Mouse (Mus musculus) urinary bladder, postnatal 14 days (tissue): ENCODE data around the gene Abhd12b.
A peak's percentile ranks its signal among the peaks of the same experiment; 100 is the strongest.

Source experiments
- DNase-seq: peaks from one replicate; pipeline ENCODE4 v3.0.0; 2021; ENCODE audit warnings: low spot score

The Abhd12b gene

DNA sequence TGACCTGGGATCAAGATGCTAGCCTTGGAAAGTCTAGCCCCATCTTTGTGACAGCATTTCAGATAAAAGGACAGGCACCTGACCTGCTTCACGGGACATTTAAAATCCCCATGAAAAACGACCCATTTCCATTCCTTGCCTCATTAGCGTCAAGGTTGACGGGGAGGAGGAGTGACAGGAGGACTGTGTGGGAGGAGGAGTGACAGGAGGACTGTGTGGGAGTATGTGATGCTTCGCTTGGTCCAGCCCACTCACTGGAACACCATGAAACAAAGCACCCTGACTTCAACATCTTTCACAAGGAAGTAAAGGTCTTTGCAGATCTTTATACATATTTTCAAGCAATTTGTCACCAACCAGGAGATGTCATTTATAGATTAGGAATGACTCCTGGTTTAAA lies 54.3 kb downstream of the Abhd12b start:
- DNase-seq: no peak

DNA sequence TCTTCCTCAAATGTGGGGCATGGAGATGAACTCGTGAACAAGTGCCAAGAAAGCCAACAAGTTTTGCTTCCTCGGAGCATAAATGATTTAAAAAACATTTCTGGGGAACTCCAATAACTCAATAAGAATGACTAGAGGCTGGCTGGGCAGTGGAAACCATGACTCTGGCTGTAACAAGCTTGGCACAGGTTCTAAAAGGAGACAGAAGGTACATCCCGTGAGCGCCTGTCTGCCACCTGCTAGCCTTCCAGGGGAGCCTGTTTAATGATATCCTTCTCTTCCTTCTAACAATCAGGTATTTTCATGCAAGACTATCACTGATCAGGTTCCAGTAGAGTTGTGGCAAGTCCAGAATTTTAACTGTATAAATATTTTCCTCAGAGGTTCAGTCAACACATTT lies 58.6 kb downstream of the Abhd12b start:
- DNase-seq: no peak

DNA sequence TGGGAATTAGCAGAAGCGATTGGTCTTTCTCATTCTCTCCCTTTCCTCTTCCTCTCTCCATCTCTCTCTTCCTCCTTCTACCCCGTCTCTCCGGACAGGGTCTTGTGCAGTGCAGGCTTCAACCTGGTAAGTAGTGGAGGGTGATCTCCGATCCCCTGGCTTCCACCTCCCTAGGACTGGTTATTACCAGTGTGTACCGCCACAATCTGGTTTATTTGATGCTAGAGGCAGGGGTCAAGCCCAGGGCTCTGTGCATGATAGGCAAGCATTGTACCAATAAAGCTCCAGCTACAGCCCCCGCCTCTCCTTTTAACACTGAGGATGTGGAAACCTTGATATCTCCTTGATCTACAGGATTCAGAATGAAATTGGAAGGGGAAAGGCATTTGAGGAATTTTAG lies 59.7 kb downstream of the Abhd12b start:
- no peak for DNase-seq

DNA sequence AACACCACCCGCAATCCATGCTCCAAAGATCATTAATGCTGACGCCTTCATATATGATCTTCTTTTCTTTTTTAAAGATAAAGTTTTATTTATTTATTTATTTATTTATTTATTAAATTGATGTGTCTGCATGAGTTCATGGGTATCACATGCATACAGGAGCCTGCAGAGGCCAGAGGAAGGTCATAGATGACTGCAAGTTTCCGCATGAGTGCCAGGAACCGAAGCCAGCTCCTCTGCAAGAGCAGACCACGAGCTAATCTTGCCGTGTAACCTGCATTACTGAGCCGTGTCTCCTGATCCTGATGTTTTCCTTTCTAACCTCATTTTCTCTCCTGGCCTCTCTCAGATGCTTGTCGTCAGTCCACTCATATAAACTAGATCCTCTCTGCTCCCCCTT lies 60.3 kb downstream of the Abhd12b start:
- no peak for DNase-seq

DNA sequence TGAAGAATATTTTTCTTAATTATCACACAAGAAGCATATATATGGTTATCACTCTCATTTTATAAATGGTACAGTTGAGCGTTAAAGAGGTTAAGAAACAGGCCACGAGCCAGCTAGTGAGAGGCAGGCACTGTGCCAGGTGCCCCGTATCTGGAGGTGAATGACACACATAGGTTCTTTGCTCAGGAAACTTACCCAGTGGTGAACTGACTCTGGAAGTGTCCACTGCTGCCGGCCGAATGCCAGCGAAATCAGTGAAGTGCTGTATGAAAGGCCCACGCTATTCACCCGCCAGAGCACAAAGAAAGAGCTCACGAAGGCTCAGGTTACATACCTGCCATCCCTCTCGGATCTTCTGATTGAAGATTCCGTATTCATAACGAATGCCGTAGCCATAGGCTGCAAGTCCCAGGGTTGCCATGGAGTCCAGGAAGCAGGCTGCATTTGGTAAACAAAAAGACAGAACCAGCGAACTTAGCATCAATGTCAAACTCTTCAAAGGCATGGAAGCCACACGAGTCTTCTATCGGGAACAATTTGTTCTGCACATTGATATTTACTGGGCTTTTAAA lies 62.4 kb downstream of the Abhd12b start:
- DNase-seq: no peak

DNA sequence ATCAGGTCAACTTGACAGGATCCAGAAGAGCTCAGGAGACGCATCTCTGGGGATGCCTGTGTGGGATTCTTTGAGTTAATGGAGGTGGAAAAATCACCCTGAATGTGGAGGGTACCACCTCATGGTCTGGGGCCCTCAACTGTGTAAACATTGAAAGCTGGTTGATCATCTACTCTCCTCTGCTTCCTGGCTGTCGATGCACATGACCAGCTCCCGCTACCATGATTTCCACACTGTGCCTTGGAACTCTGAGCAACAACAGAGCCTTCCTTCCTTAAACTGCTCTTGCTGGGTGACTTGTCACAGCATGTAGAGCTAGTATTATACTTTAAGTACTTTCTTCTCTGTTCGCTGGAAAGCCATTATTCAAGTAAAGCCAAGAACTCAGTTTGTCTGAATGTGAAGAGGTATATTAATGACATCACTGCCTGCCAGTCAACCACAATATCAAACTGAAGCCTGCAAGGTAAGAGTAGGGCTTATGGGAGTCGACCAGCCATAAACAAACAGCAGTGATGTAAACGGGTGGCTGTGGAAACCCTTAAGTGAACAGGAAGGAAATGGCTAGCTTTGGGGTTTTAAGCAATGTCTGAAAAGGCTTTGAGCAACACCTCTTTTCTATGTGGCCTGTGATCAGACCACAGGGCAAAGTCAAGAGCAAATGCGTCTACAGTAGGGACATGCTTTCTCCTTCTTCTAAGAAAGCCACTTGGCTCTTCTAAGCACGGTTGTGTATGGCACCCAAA lies 65.0 kb downstream of the Abhd12b start:
- DNase-seq: no peak

DNA sequence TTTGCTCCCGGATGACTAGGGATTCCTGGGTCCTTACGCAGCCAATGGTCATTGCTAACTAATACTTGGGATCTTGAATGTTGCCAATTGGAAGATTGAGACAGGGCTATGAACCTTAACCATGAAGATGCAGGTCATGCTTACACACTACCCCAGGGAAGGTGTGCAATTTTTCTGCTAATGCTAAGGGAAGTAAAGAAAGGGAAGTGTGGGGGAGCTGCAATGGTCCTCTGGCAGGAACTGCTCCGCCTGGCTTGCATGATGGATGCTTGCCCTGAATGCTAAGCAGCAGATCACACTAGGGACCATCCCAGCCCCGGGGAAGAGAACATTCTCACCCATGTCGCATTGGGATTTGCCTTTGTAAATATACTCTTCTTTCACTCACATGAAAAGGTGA lies 67.5 kb downstream of the Abhd12b start:
- DNase-seq: no peak

DNA sequence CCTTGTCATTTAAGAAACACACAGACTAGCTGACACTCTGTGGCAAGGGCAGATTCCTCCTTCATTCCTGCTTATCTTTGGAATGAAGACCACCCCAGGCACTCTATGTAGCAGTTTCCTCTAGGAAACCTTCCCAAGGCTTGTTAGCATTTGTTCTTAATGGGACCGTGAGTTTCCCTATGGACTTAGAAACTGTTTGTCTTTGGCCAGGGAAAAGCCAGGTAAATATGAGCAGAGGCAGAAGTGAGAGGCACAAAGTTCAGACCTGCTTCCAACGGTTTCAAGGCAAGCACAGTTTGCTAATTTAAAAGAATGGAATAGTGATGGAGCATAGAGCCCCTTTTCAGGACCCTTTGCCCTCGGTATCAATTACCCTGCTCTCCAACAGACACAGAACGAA lies 69.4 kb downstream of the Abhd12b start:
- DNase-seq: no peak

DNA sequence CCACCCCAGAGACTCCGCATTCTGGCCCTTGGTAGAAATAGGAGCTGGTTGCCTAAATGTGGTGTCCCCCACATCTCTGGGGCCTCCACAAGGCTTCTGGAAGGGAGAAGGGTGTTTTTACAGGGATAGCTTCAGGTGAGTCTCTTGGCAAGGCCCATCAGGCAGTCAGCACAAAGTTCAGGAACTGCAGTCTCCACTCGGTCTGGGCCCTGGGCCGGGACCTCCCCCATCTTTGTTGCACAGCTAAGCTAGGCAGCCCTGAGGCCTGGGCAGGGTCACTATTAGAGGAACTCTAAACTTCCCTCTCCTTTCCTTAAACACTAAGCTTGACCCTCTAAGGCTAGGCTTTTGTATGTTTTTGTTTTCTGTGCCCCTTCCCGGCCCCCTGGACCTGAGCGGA lies 72.7 kb downstream of the Abhd12b start:
- DNase-seq: no peak

DNA sequence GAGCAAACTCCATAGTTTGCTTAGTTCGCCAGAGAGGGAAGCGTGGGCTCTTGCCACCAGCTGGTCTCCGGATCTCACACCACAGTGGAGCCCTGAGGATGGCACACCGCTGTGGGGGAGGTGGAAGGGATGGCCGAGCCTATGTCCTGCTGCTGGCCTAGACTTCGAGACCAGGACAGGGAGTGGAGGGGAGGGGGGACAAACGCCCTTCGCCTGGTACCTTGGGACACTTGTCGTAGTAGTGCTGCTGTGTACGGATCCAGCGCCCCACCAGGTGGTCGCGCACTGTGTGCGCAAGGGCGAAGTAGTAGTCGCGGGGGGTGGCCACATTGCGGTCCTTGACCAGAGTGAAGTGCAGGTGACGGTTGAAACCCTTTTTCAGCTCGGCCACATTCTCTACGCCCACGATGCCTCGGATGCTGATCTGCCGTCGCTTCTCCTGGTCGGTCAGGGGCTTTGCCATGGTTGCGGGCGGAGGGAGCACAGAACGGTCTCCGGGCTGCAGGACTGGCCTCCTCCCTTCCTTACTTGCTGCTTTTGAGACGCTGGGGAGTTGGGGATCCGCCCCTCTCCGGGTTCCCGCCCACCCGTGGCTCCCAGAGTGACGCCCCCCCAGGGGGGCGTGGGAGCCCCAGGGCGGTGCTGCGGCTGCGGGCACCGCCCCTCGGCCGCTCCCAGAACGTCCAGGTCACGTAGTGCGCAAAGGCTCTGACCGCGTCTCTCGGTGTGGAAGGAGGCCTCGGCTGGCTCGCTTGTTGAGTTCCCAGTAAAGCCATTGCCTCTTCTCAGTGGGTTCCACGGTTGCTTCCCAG lies 73.4 kb downstream of the Abhd12b start:
- DNase-seq: peak; percentile 87

DNA sequence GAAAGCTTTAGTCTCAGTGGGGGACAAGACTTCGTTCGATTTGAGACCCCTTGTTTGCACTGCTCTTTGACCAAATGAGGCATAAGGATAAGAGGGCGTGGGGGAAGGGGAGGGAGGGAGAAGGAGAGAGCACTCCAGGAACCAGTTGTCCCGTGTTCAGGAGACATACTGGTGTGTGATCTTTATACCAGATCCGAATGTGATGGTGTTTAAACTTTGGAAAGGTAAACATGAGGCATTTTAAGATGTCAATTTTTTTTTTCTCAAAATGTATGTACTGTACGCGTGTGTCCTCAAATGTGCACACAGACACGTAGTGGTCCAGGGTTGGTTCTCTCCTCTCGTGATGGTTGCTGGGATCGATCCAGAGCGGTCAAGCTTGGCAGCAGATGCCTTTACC lies 74.2 kb downstream of the Abhd12b start:
- DNase-seq: no peak

DNA sequence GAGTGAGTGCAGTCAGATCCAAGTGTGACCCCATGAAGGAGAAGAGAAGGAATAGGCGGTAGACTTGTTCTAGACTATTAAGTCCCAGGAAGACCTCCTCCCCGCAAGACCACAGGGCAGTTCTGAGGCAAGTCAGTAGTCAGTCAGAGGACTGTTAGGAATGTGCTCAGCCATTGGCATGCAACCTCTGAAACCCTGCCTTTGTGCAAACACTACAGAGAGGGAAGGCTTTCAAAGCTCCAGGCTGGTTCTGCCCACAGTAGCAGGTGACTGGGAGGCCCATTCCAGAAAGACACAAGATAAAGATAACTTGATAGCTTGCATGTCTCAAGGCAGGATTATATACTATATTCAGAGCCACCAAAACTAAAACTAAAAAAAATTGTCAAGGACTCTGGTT lies 77.4 kb downstream of the Abhd12b start, which contains the start of gene Pygl:
Gene Pygl, minus strand, starts transcription at position 195 of the 400 bp plus-strand sequence.
- no peak for DNase-seq

DNA sequence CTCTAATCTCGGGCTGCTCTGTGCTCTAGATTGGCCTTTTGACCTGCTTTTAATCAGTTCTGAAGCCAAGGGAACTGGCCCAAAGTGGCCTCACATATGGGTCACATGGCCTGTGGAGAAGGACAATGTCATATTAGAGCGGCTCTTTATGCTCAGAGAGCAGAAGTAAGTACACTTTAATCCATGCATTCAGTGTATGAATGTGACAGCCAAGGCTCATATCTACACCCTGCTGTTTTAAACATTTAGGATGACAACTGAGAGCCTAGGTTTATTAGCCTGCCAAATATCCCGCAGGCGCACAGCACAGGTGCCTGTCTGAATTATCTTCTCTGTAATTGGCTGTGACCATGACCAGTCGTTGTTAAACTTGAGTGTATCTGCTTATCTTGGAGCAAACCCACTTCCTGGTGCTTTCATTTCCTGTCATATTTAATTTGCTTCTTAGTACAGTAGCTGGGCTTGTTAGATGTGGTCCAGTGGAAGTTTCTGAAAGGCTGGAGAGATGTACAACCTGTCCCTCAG lies 78.1 kb downstream of the Abhd12b start:
- DNase-seq: no peak
